Mouse (Mus musculus): ENCODE measurements at regions not wholly inside any gene's neighbourhood (a gene's known extent, or its start where the extent isn't known, plus 50 kb on each side); places are given as distances from the start of the nearest gene placed in this dataset.

DNA sequence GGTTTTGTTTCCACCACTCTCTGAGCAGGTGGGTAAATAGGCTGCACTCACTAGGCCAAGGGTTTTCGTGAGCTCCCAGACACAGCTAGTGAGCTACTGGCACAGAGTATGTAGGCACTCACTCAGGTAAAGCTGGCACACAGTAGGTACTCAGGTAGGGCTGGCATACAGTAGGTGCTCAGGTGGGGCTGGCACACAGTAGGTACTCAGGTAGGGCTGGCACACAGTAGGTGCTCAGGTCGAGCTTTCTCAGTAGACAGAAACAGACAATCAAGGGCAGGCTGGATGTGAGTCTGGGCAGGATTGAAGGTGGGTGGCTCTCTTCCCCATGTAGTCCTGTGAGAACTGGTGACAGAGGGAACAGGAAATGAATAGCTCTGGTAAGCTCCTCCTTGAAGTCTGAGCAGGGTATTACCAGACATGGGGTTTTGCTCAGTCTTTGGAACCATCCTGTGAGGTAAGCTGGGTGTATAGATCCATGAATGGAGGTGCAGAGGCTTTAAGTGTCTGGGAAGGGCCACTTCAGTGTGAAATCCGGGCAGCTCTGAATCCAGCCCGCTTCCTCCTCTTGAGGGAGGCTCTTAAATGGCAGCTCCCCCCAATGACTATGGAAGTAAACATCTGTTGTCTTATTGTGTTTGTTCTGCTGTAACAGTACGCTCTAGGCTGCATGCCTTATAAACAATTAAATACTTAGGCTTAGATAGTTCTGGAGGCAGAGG, 62.4 kb upstream of the Slc25a36 start:
- Histone ChIP-seq H3K27ac (ENCODE audit: insufficient read depth, low read depth, low read length, poor library complexity, severe bottlenecking) (no peak overlapping the region), H3K9ac (ENCODE audit: insufficient read depth, low read depth, low read length, poor library complexity, severe bottlenecking) (no peak overlapping the region), H3K36me3 (ENCODE audit: control insufficient read depth, insufficient read depth, low read length, poor library complexity, severe bottlenecking) (no peaks in the 10 kb centered on the region), H3K4me1 (ENCODE audit: control insufficient read depth in 2 of 2, insufficient read depth in 2 of 2, low read length in 2 of 2, poor library complexity in 1 of 2) (no peaks in the 10 kb centered on the region), H3K9me3 (ENCODE audit: control insufficient read depth, insufficient read depth, low read depth, low read length) (no peaks in the 10 kb centered on the region), H3K4me3 (ENCODE audit: insufficient read depth in 1 of 2, low read depth in 1 of 2, low read length in 2 of 2, poor library complexity in 1 of 2, severe bottlenecking in 1 of 2) (no peak overlapping the region)
- in situ Hi-C loops (cut with MboI; ENCODE audit: low sequenced_read_pairs in 2 of 2, unreplicated experiment in 2 of 2): no loop called here
- TF ChIP-seq MAFK (IDR thresholded peaks at IDR 0.05; ENCODE audit: insufficient read depth, low read depth, low read length) (no peak), HCFC1 (IDR thresholded peaks at IDR 0.05; ENCODE audit: borderline replicate concordance, insufficient read depth, low read length) (no peak), ZC3H11A (IDR thresholded peaks at IDR 0.05; ENCODE audit: borderline replicate concordance, low read depth, low read length) (no peak), ZNF384 (IDR thresholded peaks at IDR 0.05; ENCODE audit: low read depth, low read length) (no peak), CHD2 (IDR thresholded peaks at IDR 0.05; ENCODE audit: low read depth, low read length) (no peak)
- no peak for DNase-seq (ENCODE audit: low read depth, low spot score)

DNA sequence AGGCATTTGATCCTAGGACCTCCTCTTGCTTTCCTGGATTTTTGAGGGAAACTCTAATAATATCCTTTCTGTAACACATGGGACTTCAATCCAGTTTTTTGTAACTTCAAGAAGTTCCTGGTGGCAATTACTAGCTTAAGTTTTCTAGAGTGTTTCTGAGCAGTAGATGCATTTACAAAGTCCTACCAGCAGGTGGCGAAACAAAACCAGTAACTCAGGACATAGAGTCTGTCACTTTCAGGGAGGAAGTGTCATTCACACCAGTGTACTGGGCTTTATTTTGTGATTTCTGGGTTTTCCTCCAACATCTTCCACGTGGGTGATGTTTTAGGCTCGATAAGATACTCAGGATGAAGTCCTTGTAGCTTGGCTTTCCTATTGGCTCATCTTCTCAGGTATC, 61.1 kb upstream of the Slc25a36 start:
- H3K9me3 ChIP-seq (ENCODE audit: control insufficient read depth, insufficient read depth, low read depth, low read length): no peaks in the 10 kb centered on the region
- in situ Hi-C loops (cut with MboI; ENCODE audit: low sequenced_read_pairs in 2 of 2, unreplicated experiment in 2 of 2): no loop called here
- DNase-seq (ENCODE audit: low read depth, low spot score): peak; percentile 51
- H3K4me1 ChIP-seq (ENCODE audit: control insufficient read depth in 2 of 2, insufficient read depth in 2 of 2, low read length in 2 of 2, poor library complexity in 1 of 2): no peaks in the 10 kb centered on the region
- no peak overlapping the region for H3K9ac ChIP-seq (ENCODE audit: insufficient read depth, low read depth, low read length, poor library complexity, severe bottlenecking)
- TF ChIP-seq MAFK (IDR thresholded peaks at IDR 0.05; ENCODE audit: insufficient read depth, low read depth, low read length) (no peak), HCFC1 (IDR thresholded peaks at IDR 0.05; ENCODE audit: borderline replicate concordance, insufficient read depth, low read length) (no peak), ZNF384 (IDR thresholded peaks at IDR 0.05; ENCODE audit: low read depth, low read length) (no peak), ZC3H11A (IDR thresholded peaks at IDR 0.05; ENCODE audit: borderline replicate concordance, low read depth, low read length) (peak; percentile 67; the same call in 1 of the 2 replicates), CHD2 (IDR thresholded peaks at IDR 0.05; ENCODE audit: low read depth, low read length) (no peak)
- no peak overlapping the region for H3K27ac ChIP-seq (ENCODE audit: insufficient read depth, low read depth, low read length, poor library complexity, severe bottlenecking)
- H3K4me3 ChIP-seq (ENCODE audit: insufficient read depth in 1 of 2, low read depth in 1 of 2, low read length in 2 of 2, poor library complexity in 1 of 2, severe bottlenecking in 1 of 2): no peak overlapping the region
- no peaks in the 10 kb centered on the region for H3K36me3 ChIP-seq (ENCODE audit: control insufficient read depth, insufficient read depth, low read length, poor library complexity, severe bottlenecking)

DNA sequence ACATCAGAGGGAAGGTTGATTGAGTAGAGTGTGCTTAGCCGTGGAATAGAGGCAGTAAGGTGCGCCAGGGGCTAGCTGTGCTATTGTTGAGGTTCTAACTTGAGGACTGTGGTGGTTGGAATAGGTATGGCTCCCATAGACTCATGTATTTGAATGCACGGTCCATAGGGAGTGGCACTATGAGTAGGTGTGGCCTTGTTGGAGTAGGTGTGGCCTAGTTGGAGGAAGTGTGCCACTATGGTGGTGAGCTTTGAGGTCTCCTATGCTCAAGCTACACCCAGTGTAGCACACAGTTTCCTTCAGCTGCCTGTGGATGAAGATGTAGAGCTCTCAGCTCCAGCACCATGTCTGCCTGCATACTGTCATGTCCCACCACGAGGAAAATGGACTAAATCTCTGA, 60.5 kb upstream of the Slc25a36 start:
- no peak overlapping the region for H3K4me3 ChIP-seq (ENCODE audit: insufficient read depth in 1 of 2, low read depth in 1 of 2, low read length in 2 of 2, poor library complexity in 1 of 2, severe bottlenecking in 1 of 2)
- H3K36me3 ChIP-seq (ENCODE audit: control insufficient read depth, insufficient read depth, low read length, poor library complexity, severe bottlenecking): no peaks in the 10 kb centered on the region
- DNase-seq (ENCODE audit: low read depth, low spot score): no peak
- no peak for TF ChIP-seq ZC3H11A (IDR thresholded peaks at IDR 0.05; ENCODE audit: borderline replicate concordance, low read depth, low read length)
- TF ChIP-seq HCFC1 (IDR thresholded peaks at IDR 0.05; ENCODE audit: borderline replicate concordance, insufficient read depth, low read length): no peak
- no peak for TF ChIP-seq CHD2 (IDR thresholded peaks at IDR 0.05; ENCODE audit: low read depth, low read length)
- no peak for TF ChIP-seq MAFK (IDR thresholded peaks at IDR 0.05; ENCODE audit: insufficient read depth, low read depth, low read length)
- TF ChIP-seq ZNF384 (IDR thresholded peaks at IDR 0.05; ENCODE audit: low read depth, low read length): no peak
- no peak overlapping the region for H3K27ac ChIP-seq (ENCODE audit: insufficient read depth, low read depth, low read length, poor library complexity, severe bottlenecking)
- no peaks in the 10 kb centered on the region for H3K9me3 ChIP-seq (ENCODE audit: control insufficient read depth, insufficient read depth, low read depth, low read length)
- in situ Hi-C loops (cut with MboI; ENCODE audit: low sequenced_read_pairs in 2 of 2, unreplicated experiment in 2 of 2): no loop called here
- no peaks in the 10 kb centered on the region for H3K4me1 ChIP-seq (ENCODE audit: control insufficient read depth in 2 of 2, insufficient read depth in 2 of 2, low read length in 2 of 2, poor library complexity in 1 of 2)
- H3K9ac ChIP-seq (ENCODE audit: insufficient read depth, low read depth, low read length, poor library complexity, severe bottlenecking): no peak overlapping the region

GRCm38 (mm10) chr9:97170836-97171235, 59.9 kb upstream of the Slc25a36 start:
- Histone ChIP-seq H3K4me1 (ENCODE audit: control insufficient read depth in 2 of 2, insufficient read depth in 2 of 2, low read length in 2 of 2, poor library complexity in 1 of 2) (no peaks in the 10 kb centered on the region), H3K9me3 (ENCODE audit: control insufficient read depth, insufficient read depth, low read depth, low read length) (no peaks in the 10 kb centered on the region), H3K4me3 (ENCODE audit: insufficient read depth in 1 of 2, low read depth in 1 of 2, low read length in 2 of 2, poor library complexity in 1 of 2, severe bottlenecking in 1 of 2) (no peak overlapping the region), H3K36me3 (ENCODE audit: control insufficient read depth, insufficient read depth, low read length, poor library complexity, severe bottlenecking) (no peaks in the 10 kb centered on the region), H3K9ac (ENCODE audit: insufficient read depth, low read depth, low read length, poor library complexity, severe bottlenecking) (no peak overlapping the region), H3K27ac (ENCODE audit: insufficient read depth, low read depth, low read length, poor library complexity, severe bottlenecking) (no peak overlapping the region)
- DNase-seq (ENCODE audit: low read depth, low spot score): no peak
- in situ Hi-C loops (cut with MboI; ENCODE audit: low sequenced_read_pairs in 2 of 2, unreplicated experiment in 2 of 2): no loop called here
- no peak for TF ChIP-seq CHD2 (IDR thresholded peaks at IDR 0.05; ENCODE audit: low read depth, low read length)
- TF ChIP-seq HCFC1 (IDR thresholded peaks at IDR 0.05; ENCODE audit: borderline replicate concordance, insufficient read depth, low read length): no peak
- TF ChIP-seq ZNF384 (IDR thresholded peaks at IDR 0.05; ENCODE audit: low read depth, low read length): no peak
- no peak for TF ChIP-seq MAFK (IDR thresholded peaks at IDR 0.05; ENCODE audit: insufficient read depth, low read depth, low read length)
- TF ChIP-seq ZC3H11A (IDR thresholded peaks at IDR 0.05; ENCODE audit: borderline replicate concordance, low read depth, low read length): no peak
